Mouse (Mus musculus): ENCODE data around the gene Adamts7.

Adamts7 gene

DNA sequence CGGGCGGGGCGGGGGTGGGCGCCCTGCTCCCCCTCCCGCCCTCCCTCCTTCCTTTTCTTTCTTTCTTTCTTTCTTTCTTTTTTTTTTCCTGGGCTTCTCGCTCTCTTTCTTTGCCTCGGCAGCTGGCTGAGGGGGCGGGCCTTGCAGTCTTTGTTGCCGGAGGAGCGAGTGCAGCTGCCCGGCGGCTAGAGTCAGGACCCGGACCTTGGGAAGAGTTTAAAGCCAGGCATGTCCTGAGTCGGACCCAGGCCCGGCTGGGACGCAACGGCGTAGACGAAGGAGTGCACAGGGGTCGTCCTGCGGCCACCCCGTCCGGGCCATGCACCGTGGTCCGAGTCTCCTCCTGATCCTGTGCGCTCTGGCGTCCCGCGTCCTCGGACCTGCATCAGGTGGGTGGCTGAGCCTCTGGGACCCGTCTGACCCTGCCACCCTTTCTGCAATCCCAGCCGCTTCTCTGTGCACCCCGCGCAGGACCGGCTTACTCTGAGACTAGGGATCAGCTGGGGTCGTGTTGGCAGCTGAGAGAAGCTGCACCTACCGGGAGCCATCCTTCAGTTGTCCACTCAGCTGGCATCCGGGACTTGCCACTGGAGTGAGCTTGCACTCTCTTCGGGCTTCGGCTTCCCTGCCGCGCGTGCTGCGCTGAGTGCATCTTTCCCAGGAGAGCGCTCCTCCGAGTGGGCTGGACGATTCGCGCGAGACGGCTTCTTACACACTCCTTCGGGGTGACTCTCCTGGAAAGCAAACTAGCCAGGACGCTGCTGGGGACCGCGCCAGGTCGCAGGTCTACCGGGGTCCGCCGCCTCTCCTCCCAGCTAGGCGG lies at the start of gene Adamts7:
Gene Adamts7 (plus strand): TSS at position 144 of the 823 bp plus-strand sequence.
- DNase-seq (ENCODE audit: low read depth): peak; percentile 13

DNA sequence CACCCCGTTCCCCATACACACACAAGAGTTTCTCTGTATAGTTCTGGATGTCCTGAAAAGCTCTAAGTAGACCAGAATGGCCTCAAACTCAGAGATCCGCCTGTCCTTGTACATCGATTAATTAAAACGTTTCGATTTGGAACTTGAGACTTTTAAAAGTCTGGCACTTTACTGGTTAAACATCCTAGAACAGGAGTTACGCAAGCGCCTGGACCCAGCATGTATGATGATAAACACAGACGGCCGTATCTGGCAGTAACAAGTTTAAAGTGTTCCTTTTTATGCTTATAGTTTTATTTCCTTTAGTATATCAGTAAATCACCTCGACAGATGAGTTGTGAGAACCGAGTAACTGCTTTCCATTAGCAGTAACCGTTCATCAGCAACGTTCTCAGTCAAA lies 49.7 kb upstream of the Adamts7 start:
- no peak for DNase-seq (ENCODE audit: low read depth)

DNA sequence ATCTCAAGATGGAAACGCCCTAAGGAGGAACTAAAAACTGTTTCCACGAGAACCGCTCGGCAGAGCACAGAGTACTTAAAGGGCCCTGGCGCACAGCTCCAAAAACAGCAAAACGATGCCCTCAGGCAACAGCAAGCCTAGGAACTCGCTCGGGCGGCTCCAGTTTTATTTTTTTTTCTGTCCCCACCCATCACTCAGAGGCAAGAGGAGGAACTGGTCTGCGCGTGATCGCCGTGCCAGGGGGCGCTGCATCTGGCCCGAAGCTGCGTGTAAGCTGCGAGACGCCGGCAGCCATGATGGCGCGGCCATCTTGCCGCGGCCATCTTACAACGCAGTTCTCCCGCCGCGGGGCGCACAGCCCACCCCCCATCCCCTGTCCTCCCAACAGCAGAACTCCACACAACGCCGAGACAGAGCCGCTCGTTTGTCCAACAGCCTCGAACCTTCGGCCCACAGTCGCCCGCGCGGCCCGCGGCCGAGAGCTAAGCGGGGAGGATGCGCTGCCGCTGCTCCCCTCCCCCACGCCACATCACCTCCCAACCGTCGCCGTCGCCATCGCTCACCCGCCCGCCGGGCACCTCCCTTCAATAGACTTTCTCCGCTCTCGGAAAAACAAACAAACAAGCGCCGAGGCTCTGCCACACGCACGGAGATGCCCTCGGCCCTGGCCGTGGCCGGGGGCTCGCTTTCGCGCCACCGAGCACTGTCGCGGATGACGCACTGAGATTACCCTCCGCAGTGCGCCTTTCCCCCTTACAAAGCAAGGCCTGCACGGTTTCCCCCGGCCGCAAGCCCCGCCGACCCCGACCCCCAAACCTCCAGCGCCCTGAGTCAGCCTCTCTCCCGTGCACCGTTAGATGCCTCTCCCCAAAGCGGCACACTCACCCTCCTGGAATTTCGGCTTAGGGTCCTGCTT lies 49.0 kb upstream of the Adamts7 start:
- peak; percentile 76 for DNase-seq (ENCODE audit: low read depth)

DNA sequence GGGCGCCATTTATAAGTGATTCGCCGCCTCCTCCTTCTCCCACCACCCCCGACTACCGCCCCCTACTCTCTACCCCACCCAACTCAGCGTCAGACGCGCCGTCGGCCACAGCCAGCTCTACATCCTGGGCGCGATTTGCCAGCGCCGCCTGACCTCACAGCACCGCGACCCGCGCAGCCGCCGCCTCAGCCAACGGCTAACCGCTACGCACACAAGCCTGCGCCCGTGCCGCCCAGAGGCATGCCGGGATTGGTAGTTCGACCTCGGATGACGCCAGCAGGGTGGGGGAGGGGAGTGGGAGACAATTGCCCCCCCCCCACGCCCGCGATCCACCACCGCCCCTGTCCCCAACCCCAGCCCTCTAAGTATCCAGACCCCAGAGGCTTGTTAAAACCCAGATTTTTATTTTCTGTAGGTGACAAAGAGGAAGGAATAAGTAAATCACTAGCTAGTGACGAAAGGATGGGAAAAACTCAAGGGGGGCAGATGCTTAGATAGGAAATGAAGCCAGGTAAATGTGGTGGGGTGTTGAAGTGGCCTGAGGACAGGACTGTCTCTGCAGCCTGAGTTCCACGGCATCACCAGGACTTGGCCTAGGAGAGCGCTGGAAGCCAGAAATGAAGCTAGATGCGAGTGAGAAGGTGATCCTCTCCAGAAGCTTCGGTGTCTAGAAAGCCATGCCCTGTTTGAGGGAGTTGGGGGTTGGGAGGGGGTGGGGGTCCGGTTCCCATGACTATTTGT lies 48.1 kb upstream of the Adamts7 start, which contains the start of gene Morf4l1:
Gene Morf4l1 (minus strand): TSS at position 208 of the 741 bp plus-strand sequence.
- peak; percentile 82 for DNase-seq (ENCODE audit: low read depth)

DNA sequence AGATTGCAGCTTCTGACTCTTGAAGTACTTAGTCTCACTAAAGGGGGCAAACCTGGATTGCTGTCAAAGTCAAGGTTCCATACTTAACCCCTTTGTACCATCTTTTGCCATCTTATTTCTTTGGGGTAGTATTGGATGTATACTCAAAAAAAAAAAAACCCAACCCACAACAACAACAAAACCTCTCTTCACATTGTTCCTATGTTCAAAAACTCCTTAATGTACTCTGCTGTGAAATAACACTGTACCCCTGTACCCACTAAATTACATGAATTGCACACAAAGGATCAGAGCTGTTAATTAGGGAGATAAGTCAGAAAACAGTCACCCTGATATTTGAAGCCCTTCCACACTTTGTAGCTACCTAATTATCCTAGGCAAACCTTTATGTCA lies 47.6 kb upstream of the Adamts7 start:
- no peak for DNase-seq (ENCODE audit: low read depth)

DNA sequence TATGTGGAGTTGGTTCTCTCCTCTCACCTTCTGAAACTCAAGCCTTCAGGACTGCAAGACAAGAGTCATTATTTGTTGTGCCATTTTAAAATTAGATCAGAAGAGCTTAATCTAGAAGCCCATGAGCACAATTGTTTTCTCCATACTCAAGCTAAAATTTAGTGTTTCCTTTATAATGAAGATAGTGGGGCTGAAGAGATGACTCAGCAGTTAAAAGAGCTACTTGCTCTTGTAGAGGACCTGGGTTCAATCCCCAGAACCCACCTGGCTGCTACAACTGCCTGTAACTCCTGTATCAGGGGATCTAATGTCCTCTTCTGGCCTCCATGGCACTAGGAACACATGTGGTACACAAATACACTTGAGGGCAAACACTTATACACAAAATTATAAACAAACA lies 45.6 kb upstream of the Adamts7 start:
- no peak for DNase-seq (ENCODE audit: low read depth)

DNA sequence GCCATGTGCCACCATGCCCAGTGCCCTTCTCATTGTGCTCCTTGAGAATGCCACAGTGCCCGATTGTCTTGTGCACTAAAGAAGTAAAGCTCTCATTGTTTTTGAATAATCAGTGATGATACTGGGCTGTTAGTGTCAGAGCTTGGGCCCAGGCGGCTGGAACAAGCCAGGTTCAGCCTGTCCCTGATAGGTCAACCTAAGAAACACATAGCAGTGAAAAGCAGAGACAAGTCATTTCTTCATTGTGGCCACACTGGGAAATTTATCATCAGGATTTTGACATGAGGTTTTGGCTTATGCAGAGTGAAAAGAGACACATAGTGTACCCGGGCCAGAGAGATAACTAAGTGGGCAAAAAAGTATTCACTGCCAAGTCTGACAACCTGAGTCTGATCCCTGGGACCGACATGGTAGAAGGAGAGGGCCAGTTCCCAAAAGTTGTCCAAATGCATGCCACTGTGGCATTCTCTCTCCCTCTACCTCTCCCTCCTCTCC lies 40.6 kb upstream of the Adamts7 start:
- no peak for DNase-seq (ENCODE audit: low read depth)

DNA sequence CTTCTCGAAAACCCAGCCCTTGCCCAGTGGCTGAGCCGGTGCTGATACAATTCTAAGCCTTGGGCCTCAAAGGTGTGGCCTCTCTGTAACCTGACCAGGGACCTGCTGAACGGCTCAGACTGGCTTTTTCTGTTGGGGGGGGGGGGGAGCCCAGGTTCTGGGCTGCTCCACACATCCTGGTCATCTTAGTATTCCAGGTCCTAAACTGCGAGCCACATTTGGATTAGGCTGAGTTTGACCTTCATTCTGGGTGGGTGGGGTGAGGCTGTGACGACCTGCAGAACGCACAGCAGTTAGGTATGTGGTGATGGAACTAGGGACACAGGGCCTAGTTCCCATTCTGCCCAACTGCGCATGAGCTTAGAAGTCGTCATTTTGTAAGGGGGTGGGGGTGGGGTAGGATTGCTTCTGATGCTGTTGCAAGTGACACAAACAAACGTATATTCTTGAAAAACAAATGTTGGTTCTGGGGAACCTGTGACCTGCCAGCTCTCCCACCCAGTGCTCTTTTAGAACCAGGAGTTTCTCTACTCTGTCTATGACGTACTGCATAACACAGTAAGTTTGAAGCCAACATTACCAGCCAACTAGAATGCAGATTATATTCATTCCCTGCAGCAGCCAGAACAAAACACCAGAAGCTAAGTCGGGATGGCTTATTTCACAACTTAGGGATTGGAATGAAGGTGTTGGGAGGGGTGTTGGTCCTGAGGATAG lies 38.6 kb upstream of the Adamts7 start:
- no peak for DNase-seq (ENCODE audit: low read depth)

DNA sequence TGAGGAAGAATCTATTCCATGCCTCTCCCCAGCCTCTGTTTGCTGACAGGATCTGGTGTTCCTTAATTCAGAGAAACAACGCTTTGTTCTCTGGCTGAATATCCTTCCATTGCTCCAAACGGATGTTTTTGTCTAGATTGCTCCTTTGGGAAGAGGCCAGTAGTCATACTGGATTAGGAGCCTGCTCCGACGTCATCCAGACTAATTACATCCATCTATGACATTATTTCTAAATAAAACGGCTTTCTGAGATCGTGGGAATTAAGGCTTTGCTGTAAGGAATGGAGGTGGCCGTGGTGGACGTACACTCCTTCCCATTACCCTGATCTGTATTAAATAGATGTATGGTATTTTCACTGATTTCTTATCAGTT lies 38.0 kb upstream of the Adamts7 start:
- no peak for DNase-seq (ENCODE audit: low read depth)

DNA sequence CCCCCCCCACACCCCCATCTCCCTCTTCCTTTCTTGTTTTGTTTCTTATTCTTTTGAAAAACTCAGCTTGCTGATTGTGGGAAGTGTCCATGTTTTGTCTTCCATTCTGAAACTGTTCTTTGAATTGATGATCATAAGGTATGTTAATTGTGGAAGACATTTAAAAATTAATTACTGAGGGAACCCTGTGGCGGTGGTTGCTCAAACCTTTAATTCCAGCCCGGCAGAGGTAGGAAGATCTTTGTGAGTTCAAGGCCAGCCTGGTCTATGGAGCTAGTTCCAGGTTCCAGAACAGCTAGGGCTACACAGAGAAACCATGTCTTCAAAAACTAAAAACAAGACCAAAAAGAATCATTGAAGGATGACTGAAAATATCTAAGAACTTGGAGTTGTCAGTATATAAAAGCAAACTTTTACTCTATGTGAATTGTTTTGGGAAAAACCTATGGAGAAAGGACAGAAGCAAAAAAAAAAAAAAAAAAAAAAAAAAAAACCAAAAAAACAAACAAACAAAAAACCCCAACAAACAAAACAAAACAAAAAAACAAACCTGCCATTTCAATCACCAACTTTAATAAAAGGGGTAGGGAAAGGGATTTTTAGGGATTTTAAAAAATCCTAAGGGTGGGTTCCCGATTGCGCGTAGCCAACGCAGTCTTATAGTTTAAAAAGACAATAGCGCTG lies 37.3 kb upstream of the Adamts7 start:
- DNase-seq (ENCODE audit: low read depth): no peak

DNA sequence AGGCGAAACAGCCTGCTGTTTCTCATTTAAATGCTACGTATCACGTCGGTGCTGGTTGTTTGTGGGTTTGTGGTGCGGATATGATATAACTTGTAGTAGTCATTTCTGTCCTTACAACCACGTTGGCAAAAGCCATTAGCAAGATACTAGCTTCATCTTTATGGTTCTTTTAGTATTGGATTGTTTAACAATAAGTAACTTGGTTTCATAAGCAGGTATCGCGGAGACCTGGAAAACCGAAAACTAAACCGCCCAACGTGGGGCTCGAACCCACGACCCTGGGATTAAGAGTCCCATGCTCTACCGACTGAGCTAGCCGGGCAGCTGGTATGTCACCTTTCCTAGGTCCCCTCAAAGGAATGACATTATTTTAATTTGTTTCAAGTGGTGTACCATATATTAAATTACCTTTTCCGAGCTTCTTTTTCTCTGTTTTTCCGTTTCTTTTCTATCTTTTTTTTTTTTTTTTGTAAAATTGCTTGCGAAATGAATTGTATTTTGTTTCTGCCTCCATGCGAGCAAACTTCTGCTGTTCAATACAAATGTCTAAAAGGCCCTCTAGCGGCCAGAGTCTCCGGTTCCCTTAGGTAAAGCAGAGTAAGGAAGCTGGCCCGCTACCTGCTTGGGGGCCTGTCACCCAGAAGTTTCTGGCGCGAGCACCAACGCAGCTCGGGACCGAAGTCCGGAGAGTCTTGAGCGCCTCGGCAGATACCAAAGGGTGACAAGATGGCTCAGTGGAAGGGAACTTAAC lies 36.4 kb upstream of the Adamts7 start:
- peak; percentile 87 for DNase-seq (ENCODE audit: low read depth)

DNA sequence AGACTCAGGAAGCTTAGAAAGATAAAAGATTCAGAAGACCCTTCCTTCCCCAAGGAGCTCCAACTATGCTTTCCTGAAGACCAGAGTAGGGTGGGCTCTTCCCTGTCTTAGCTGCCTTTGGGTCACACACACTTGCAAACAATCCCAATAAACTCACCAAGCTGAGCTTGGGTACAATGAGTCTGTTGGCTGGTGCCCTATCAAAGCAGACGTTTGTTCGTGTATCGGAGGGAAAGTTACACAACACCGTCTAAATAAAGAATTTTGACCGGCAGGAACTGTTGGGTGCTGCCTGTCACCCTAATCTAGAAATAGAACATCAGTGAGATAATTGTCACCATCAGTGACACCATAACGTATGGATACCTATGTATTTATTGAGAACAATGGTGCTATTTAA lies 35.7 kb upstream of the Adamts7 start:
- no peak for DNase-seq (ENCODE audit: low read depth)

DNA sequence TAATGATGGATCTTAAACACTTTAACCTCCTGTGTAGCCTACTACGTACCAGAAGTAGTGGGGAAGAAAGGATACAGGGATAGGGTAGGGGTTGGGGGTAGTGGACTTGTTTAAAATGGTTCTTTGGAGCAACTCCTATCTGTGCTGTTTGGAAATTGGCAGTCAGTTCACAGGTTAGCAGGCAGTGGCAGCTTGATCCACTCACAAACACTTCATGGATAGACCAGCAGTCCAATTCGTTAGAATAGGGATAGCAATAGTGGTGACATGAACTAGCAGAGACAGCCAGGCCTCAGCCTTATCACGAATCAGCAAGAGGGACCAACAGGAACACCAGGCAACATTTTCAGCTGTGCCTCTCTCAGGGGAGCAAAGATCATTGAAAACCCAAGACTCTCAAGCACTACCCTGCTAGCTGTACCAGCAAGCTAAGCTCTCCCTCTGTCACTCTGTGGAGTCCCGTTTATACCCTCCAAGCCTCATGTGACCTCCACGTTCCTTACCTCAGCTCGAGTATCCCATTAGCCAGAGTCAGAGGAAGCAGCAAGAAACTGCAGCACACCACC lies 34.1 kb upstream of the Adamts7 start:
- DNase-seq (ENCODE audit: low read depth): no peak

DNA sequence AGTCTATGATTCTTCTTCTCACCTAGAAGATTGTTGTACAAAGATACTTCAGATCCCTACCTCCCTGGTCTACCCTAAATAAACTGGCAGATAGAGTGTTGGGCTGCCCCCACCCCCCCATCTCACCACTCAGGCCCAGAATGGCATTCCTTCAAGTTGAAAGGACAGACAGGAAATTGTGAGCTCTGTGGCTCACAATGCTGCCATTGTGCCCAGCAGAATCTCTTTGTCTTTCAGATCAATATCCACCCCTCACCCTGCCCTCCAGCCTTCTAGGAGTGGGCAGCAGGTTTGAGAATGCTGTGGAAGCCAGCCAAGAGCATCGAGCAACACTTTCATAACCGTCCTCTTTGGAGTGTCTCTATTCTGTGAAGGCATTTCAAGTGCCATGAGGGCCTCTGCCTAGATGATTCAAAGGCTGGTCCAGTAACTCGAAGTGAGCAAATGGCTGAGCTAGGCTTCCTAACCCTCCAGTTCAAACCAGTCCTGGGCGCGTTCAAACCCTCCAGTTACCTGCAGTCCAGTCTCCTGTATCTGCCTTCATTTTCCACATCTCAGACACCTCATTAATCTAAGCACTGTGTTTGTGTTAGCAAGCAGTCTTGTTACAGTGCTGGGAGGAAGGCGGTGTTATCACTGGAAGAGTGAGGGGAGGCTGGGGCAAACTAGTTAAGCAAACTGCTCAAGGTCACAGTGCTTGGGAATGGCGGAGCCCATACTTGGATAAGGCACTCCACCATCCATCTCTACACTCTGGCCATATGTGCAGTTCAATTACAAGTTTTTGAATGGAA lies 29.1 kb upstream of the Adamts7 start:
- no peak for DNase-seq (ENCODE audit: low read depth)

DNA sequence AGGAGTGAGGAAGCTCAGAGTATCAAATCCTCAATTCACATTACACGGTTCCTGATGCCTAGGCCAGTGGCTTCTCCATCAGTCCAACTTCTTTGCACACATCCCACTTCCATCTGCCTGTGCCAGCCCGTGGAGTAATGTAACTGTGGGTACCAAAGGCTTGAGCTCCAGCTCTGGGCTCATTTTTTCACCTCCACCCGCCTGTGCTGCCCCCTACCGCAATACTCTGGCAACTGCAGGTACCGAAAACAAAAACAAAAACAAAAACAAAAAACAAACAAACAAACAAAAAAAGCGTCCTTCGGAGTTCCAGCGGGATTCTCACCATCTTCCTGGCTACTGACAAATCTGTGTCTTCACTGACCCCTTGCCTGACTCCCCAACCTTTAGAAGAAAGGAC lies 27.4 kb upstream of the Adamts7 start:
- DNase-seq (ENCODE audit: low read depth): no peak

DNA sequence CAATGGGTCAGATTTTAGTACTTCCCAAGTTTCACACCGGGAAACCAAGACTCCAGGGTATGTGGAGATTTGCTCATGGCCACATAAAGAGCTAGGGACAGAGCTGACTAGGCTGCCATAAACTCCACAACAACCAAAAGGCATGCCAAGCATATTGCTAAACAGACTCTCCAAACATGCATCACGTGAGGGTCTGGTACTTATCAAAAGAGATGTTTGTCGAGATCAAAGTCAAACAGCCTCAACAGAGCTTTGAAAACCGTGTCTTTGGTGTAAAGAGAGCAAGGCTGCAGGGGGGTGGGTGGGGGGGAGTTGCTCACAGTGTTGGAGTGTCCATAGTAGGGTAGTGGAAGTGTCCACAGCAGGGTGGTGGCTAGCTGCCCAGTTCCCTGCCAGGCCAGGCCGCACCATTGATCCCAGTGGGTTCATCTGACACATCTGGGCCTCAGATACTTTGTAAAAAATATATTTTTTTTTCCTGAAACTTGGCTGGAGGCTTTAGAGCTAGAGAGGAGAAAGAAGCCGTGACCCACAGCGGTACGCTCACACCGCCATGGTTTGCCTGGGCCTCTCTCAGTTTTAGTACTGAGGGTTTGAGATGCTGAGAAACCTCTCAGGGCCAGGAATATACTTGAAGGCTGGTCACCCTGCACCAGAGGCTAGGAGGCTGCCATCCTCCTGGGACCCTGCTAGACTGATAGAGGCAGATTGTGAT lies 26.7 kb upstream of the Adamts7 start:
- DNase-seq (ENCODE audit: low read depth): no peak

DNA sequence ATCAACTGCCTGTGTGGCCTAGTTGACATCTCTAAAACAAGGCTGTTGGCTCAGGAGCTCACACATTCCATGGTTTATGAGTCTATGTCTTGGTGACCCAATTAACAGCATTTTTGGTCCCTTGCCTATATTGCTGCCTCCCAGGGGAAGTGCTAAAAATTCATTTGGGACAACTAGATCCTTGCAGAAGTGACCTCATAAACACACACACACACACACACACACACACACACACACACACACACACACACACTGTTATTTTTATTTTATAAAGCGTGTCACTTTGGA lies 26.2 kb upstream of the Adamts7 start:
- DNase-seq (ENCODE audit: low read depth): no peak

DNA sequence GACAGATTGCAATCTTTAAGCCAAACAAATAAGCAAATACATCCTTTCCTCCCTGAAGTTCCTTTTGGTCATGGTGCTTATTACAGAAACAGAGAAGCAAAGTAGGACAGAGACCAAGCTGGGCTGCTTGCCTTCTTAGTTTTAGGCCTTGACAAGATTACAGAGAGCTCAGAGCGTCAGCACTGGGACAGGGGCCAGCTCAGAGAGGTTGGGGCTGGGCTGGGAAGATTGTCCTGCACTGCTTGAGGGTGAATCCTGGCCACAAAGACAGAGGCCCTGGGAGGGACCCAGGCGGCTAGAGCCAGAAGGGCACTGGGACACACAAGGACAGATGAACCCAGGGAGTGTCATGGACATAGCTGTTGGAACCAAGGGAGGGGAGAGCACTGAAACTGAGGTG lies 17.1 kb upstream of the Adamts7 start:
- DNase-seq (ENCODE audit: low read depth): no peak

DNA sequence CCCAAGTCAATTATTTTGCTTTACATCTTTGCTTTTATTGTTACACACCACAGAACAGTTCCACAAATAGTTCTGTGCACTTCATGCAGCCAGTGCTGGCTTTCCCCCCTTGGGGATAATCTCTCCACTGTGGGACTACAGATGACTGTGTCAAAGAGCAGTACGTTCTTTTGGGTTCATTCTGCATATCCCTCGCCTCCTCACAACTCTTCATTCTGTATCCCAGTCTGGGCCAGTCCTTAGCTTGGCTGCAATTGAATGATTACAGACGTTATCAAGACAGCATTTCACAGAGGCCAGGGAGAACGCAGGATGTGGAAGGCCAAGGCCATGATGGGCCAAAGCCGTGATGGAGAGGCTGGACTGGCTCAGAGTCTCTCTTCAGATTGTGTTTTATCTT lies 16.0 kb upstream of the Adamts7 start:
- no peak for DNase-seq (ENCODE audit: low read depth)

Data from c-Kit-positive CD71-negative TER-119-negative erythroid progenitor cells, embryonic 14.5 days (primary cell).